30 mouse cellular contexts compared by ENCODE assay signal in genomic region chr6:38087242-38088026, GRCm38 (mm10). TPM values are rescaled to one million over a fixed set of nuclear protein-coding genes. Genes with fewer than 3 reads are reported as not detected.
"Had no signal": no experiment of that assay in that cellular context is flagged by ENCODE, and none has a peak within 500 bp of the region (broad histone marks: within the 10 kb centered on the region; RNA-seq: fewer than 3 reads in every experiment).

No protein-coding gene starts in this region.

- ATAC-seq: liver, embryonic 12.5 days had no signal

- H3K27me3 ChIP-seq: kidney, embryonic 15.5 days; limb, embryonic 13.5 days; liver, embryonic 12.5 days; liver, embryonic 15.5 days; lung, embryonic 15.5 days had no signal

- H3K4me3 ChIP-seq: kidney, embryonic 15.5 days; layer of hippocampus, adult 2 months; limb, embryonic 10.5 days; limb, embryonic 13.5 days; liver, embryonic 12.5 days; liver, embryonic 15.5 days; lung, embryonic 15.5 days had no signal

- H3K36me3 ChIP-seq: kidney, embryonic 15.5 days; limb, embryonic 10.5 days; limb, embryonic 13.5 days; liver, embryonic 12.5 days; liver, embryonic 15.5 days; lung, embryonic 15.5 days had no signal

- H3K9ac ChIP-seq: kidney, embryonic 15.5 days; limb, embryonic 13.5 days; liver, embryonic 12.5 days; liver, embryonic 15.5 days; lung, embryonic 15.5 days had no signal

- H3K4me1 ChIP-seq: liver, embryonic 12.5 days; liver, embryonic 15.5 days had no signal

- H3K27ac ChIP-seq: kidney, embryonic 15.5 days; layer of hippocampus, adult 2 months; limb, embryonic 10.5 days; limb, embryonic 13.5 days; liver, embryonic 12.5 days; liver, embryonic 15.5 days; lung, embryonic 15.5 days had no signal

- H3K4me2 ChIP-seq: kidney, embryonic 15.5 days; limb, embryonic 13.5 days; liver, embryonic 12.5 days; liver, embryonic 15.5 days; lung, embryonic 15.5 days; midbrain, embryonic 11.5 days had no signal

- H3K9me3 ChIP-seq: kidney, embryonic 15.5 days; limb, embryonic 10.5 days; limb, embryonic 13.5 days; liver, embryonic 12.5 days; liver, embryonic 15.5 days; lung, embryonic 15.5 days had no signal

- DNase-seq: kidney, adult 11 months; kidney, adult 8-10 months; kidney, postnatal 10 days; kidney, postnatal 4 days; layer of hippocampus, adult 9-11 months; liver; lung, adult 18-20 months; lung, postnatal 10 days; lung, postnatal 36 days; midbrain, embryonic 14.5 days; right cerebral cortex, postnatal 4 days; thymus, adult 18-20 months; thymus, postnatal 4 days had no signal

RNA-seq across cellular contexts. Expression of gene Tmem213, which starts 21.6 kb away (rescaled TPM):
- total RNA-seq: layer of hippocampus, adult 2 months; layer of hippocampus, postnatal 25 days; left cerebral cortex, adult 18-20 months; left cerebral cortex, postnatal 25 days; megakaryocyte progenitor cell, adult 5-6 weeks; megakaryocyte-erythroid progenitor cell, adult 5-6 weeks; midbrain, postnatal 0 days had no signal
- polyA plus RNA-seq: limb, embryonic 10.5 days; liver, embryonic 12.5 days; liver, embryonic 15.5 days; midbrain, embryonic 11.5 days; midbrain, embryonic 14.5 days; neural tube, embryonic 11.5 days; neural tube, embryonic 14.5 days; testis, adult 2 months had no signal

RNA-seq across cellular contexts. Expression of gene Atp6v0a4, which starts 37.0 kb away (rescaled TPM):
- total RNA-seq: megakaryocyte progenitor cell, adult 5-6 weeks had no signal
- polyA plus RNA-seq: limb, embryonic 10.5 days; midbrain, embryonic 11.5 days; midbrain, embryonic 14.5 days; neural tube, embryonic 11.5 days had no signal

RNA-seq across cellular contexts. Expression of gene Svopl, which starts 40.6 kb away (rescaled TPM):
- total RNA-seq: left cerebral cortex, adult 18-20 months; megakaryocyte progenitor cell, adult 5-6 weeks; megakaryocyte-erythroid progenitor cell, adult 5-6 weeks had no signal
- polyA plus RNA-seq: liver, embryonic 15.5 days had no signal
